Mouse (Mus musculus) forebrain, embryonic 15.5 days (tissue): ENCODE measurements around the gene Gpr156. TPM values are rescaled to one million over a fixed set of nuclear protein-coding genes. Genes with fewer than 3 reads are reported as not detected.

Experiments
- ATAC-seq: fragments of 200-750 bp; cut with Nextera tagmentation; replicated peaks from 2 replicates; pipeline ENCODE4 v1.8.0; 2017; ENCODE audit warnings: mild to moderate bottlenecking, moderate TSS enrichment, moderate library complexity
- H3K27ac ChIP-seq: fragments of 300-500 bp; sonication (generic); replicated peaks from 2 replicates; pipeline ENCODE4 v1.5.1; 2015; ENCODE audit warnings: mild to moderate bottlenecking, inconsistent platforms
- H3K27me3 ChIP-seq: fragments of 300-500 bp; sonication (generic); 2 replicates; pipeline ENCODE4 v1.6.1; 2015; ENCODE audit warnings: inconsistent platforms
- H3K36me3 ChIP-seq: fragments of 300-500 bp; sonication (generic); 2 replicates; pipeline ENCODE4 v1.6.1; 2015; ENCODE audit warnings: mild to moderate bottlenecking, inconsistent platforms
- H3K4me1 ChIP-seq: fragments of 300-500 bp; sonication (generic); 2 replicates; pipeline ENCODE4 v1.6.1; 2015; ENCODE audit warnings: inconsistent platforms
- H3K4me2 ChIP-seq: fragments of 300-500 bp; sonication (generic); replicated peaks from 2 replicates; pipeline ENCODE4 v1.6.1; 2015; ENCODE audit warnings: mild to moderate bottlenecking, inconsistent platforms
- H3K4me3 ChIP-seq: fragments of 300-500 bp; sonication (generic); 2 replicates; pipeline ENCODE4 v1.5.1; 2015; ENCODE audit warnings: mild to moderate bottlenecking, inconsistent platforms
- H3K9ac ChIP-seq: fragments of 300-500 bp; sonication (generic); replicated peaks from 2 replicates; pipeline ENCODE4 v1.6.1; 2015; ENCODE audit warnings: mild to moderate bottlenecking, inconsistent platforms
- H3K9me3 ChIP-seq: fragments of 300-500 bp; sonication (generic); 2 replicates; pipeline ENCODE4 v1.6.1; 2016; ENCODE audit warnings: inconsistent platforms
- WGBS: fragments of 180-500 bp; shearing (Covaris S2); methylation state at CpG from one replicate; pipeline ENCODE4 v1.1.7; 2015; ENCODE audit warnings: mixed read lengths; 5-methylcytosine and 5-hydroxymethylcytosine counted together
- polyA plus RNA-seq: library from polyadenylated mRNA; unstranded; fragments of >200 nt; fragmentation: Nextera tagmentation; extraction: Ambion mirVana; gene quantifications from 2 replicates; pipeline ENCODE4 v1.2.1, GENCODE M21; 2015

Gpr156 gene
- polyA plus RNA-seq, 1 experiment from 2014 or later: 5.3 TPM

DNA sequence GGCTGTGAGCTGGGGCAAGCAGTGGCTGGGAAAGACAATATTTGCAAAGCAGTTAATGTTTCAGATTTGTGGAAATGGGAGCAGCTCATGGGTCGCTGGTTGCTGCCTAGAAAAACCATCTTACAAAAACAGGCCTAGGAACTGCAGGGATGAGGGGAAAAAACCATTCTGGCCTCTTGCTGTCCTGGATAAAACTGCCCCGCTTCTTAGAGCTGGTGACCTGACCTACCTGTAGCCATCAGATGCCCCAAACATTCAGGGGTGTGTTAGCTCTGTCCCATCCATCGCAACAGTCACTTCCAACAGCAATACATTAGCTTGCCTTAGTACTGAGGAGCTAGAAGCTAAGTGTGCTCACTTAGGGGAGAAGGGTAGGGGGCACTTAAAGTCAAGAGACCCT is 27.3 kb upstream of the Gpr156 start:
- H3K27ac ChIP-seq: no peak overlapping the region
- H3K4me3 ChIP-seq: no peak overlapping the region
- ATAC-seq: no peak
- no peaks in the 10 kb centered on the region for H3K27me3 ChIP-seq
- H3K9me3 ChIP-seq: no peaks in the 10 kb centered on the region
- peaks cover 19% of the 10 kb centered on the region for H3K4me1 ChIP-seq
- H3K4me2 ChIP-seq: no peak overlapping the region
- H3K9ac ChIP-seq: no peak overlapping the region
- 84% methylated on average over 3 of the region's 3 CpGs for WGBS
- peaks cover 3% of the 10 kb centered on the region; the same call in 1 of the 2 replicates for H3K36me3 ChIP-seq

DNA sequence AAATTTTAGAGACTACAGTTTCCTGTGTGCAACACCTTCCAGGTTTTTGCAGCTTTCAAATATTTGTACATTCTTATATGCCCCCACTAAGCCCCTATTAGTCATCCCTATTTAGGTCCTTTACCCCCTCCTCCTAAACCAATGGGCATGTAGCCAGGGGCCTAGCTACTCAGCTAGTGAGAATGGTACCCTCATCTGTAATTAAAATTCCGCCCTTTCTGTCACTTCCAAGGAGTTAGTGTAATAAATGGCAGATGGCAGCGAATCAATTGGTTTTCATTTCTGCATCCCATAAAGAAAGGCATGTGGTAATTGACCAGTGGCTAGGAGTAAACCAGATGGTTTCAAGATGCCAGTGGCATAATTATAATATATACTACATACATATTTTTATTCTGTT is 23.6 kb upstream of the Gpr156 start:
- Histone ChIP-seq H3K4me2 (no peak overlapping the region), H3K9me3 (no peaks in the 10 kb centered on the region), H3K9ac (no peak overlapping the region), H3K27me3 (no peaks in the 10 kb centered on the region), H3K4me3 (no peak overlapping the region), H3K4me1 (peaks cover 19% of the 10 kb centered on the region), H3K27ac (peak overlapping the region; percentile 76), H3K36me3 (no peaks in the 10 kb centered on the region)
- 13% methylated on average over 2 of the region's 2 CpGs for WGBS
- peak; percentile 79 for ATAC-seq

DNA sequence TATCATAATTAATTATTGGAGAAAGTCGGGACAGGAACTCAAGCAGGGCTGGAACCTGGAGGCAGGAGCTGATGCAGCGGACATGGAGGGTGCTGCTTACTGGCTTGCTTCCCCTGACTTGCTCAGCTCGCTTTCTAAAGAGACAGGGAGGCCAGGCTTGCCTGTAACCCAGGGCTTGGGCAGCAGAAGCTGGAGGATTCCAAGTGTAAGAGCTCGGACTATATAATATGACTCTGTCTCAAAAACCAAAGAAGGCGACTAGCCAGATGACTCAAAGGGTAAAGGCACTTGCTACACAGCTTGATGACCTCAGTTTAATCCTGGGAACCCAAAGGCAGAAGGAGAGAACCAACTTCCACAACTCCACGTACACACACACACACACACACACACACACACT is 22.9 kb upstream of the Gpr156 start:
- H3K9ac ChIP-seq: no peak overlapping the region
- no peak overlapping the region for H3K4me2 ChIP-seq
- peaks cover 19% of the 10 kb centered on the region for H3K4me1 ChIP-seq
- H3K36me3 ChIP-seq: no peaks in the 10 kb centered on the region
- ATAC-seq: no peak; the same call in 1 of the 2 replicates
- no peak overlapping the region for H3K4me3 ChIP-seq
- peak overlapping the region; percentile 76 for H3K27ac ChIP-seq
- H3K27me3 ChIP-seq: no peaks in the 10 kb centered on the region
- WGBS: 55% methylated on average over 6 of the region's 6 CpGs
- H3K9me3 ChIP-seq: no peaks in the 10 kb centered on the region

DNA sequence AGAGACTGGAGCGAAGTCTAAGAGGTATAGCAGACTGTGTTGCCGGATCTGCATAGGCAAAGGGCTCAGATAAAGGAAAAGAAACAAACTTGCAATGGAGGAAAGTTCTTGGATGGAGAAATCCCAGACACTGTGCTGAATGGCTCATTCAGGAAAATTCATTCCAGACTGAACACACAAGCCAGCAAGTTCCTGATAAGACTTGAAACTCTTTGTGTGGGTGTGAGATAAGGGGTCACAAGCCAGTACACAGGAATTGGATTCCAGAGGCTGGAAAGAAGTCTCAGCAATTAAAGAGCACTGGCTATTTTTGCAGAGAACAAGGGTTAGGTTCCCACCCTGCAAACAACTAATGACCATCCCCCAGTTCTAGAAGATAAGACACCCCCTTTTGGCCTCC is 22.4 kb upstream of the Gpr156 start:
- H3K36me3 ChIP-seq: no peaks in the 10 kb centered on the region
- WGBS: 79% methylated on average over 2 of the region's 2 CpGs
- no peak for ATAC-seq

DNA sequence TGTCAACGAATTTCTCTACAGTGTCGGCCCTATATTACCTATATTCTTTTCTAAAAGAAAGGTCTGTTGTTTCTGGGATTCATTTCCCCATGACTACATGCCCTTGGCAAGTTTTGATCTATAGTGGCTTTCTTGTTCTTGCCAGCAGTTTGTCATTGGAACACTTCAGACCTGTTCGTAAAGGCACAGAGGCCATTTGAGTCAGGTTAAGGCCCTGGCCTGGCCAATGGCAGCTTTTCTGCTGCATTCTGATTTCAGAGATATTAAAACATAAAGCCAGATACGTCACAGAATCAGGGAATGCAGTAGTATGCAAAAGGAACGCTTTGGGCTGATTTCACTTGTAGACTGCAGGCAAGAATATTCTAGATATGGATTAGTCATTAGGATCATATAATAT is 17.5 kb upstream of the Gpr156 start:
- Histone ChIP-seq H3K36me3 (no peaks in the 10 kb centered on the region), H3K9ac (no peak overlapping the region), H3K4me3 (no peak overlapping the region), H3K4me2 (no peak overlapping the region), H3K27ac (no peak overlapping the region), H3K4me1 (peaks cover under 1% of the 10 kb centered on the region; the same call in 1 of the 2 replicates), H3K9me3 (no peaks in the 10 kb centered on the region), H3K27me3 (no peaks in the 10 kb centered on the region)
- WGBS: 87% methylated on average over 5 of the region's 5 CpGs
- no peak for ATAC-seq

More for the DNA sequence above, 22.4 kb upstream of the Gpr156 start:
- Histone ChIP-seq H3K9ac (no peak overlapping the region), H3K4me1 (peaks cover 19% of the 10 kb centered on the region), H3K9me3 (no peaks in the 10 kb centered on the region), H3K27me3 (no peaks in the 10 kb centered on the region), H3K4me3 (no peak overlapping the region), H3K4me2 (no peak overlapping the region), H3K27ac (no peak overlapping the region)

DNA sequence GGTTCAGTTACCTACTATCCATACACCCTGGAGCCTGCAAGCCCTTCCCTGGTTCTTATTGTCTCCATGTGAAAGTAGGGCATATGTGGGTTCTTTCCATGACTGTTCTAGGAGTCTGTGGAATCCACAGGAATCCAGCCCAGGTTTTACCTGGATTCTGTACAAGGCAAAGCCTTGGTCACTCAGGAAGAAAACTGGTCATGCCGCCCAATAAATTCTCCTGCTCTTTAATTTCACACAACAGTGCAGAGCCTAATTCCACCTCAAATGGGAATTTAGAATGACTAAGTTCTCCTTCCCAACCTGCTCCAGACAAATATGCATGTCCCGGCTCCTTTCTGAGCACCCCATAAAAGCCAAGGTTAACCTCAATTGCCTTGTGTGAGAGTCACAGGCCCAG is 16.9 kb upstream of the Gpr156 start:
- H3K36me3 ChIP-seq: no peaks in the 10 kb centered on the region
- ATAC-seq: no peak
- H3K9ac ChIP-seq: no peak overlapping the region
- no peaks in the 10 kb centered on the region for H3K27me3 ChIP-seq
- no peaks in the 10 kb centered on the region for H3K4me1 ChIP-seq
- H3K9me3 ChIP-seq: no peaks in the 10 kb centered on the region
- H3K27ac ChIP-seq: no peak overlapping the region
- WGBS: 39% methylated on average over 2 of the region's 2 CpGs
- no peak overlapping the region for H3K4me3 ChIP-seq
- no peak overlapping the region for H3K4me2 ChIP-seq

DNA sequence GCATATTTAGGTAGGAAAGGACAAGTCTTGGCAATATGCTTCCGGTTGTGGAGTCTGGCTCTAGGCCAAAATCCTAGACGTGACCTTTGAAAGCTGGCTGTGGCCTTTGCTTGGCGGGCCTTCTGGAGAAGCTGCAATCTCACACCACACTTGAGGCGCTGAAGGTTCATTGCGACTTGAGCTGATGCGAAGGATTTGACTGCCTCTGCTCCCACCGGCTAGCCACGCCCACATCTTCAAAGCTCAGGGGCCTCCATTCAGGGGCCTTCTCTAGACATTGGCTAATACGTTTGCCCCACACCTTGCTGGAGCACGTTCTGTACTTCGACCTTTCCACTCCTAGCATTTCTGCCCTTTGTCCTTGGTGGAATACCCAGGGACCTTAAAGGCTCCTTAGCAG is 15.0 kb upstream of the Gpr156 start:
- Histone ChIP-seq H3K4me3 (no peak overlapping the region), H3K27me3 (no peaks in the 10 kb centered on the region), H3K4me2 (no peak overlapping the region), H3K27ac (no peak overlapping the region), H3K36me3 (no peaks in the 10 kb centered on the region), H3K9me3 (no peaks in the 10 kb centered on the region), H3K9ac (no peak overlapping the region), H3K4me1 (no peaks in the 10 kb centered on the region)
- no peak for ATAC-seq
- 40% methylated on average over 11 of the region's 11 CpGs for WGBS

DNA sequence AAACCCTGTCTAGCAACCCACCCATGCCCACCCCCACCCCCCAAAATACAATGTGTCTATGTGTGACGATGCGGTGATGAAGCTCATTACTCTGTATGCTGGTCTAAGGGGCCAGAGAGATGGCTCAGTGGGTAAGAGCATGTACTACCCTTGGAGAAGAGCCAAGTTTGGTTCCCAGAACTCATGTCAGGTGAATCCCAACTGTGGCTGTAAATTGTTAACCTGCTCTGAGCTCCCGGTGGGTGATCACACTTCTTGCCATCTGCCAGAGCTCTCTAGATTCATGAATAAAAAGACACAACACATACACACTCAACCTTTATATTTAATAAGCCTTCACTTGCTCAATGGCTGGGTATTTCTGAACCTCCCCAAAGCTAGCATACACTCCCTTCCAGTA is 9.8 kb upstream of the Gpr156 start:
- Histone ChIP-seq H3K27me3 (no peaks in the 10 kb centered on the region), H3K4me1 (no peaks in the 10 kb centered on the region), H3K4me3 (no peak overlapping the region), H3K4me2 (no peak overlapping the region), H3K9me3 (no peaks in the 10 kb centered on the region), H3K9ac (no peak overlapping the region), H3K27ac (no peak overlapping the region), H3K36me3 (no peaks in the 10 kb centered on the region)
- no peak for ATAC-seq
- 87% methylated on average over 3 of the region's 3 CpGs for WGBS

DNA sequence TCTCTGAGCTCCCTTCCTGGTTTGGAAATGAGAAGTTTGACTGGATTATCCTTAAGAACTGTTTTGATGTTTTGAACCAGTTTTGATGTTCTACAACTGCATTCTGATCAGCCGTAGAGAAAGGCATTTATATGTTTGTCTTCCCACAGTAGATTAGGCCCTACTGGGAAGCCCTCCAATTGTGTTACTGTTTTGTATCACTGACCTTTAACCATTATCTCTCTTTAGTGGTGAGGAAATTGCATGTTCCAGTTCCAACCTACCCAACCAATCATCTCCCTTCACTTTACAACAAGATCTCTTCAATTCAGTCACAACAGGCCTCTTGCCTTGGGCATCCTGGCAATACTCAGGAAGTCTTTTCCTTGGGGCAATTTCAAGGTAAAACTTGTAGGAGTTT is 5.2 kb upstream of the Gpr156 start:
- Histone ChIP-seq H3K27me3 (no peaks in the 10 kb centered on the region), H3K4me1 (peaks cover 3% of the 10 kb centered on the region; the same call in 1 of the 2 replicates), H3K9ac (no peak overlapping the region), H3K4me2 (no peak overlapping the region), H3K36me3 (no peaks in the 10 kb centered on the region), H3K9me3 (no peaks in the 10 kb centered on the region), H3K4me3 (no peak overlapping the region), H3K27ac (no peak overlapping the region)
- WGBS: 91% methylated on average over 1 of the region's 1 CpGs
- ATAC-seq: no peak

DNA sequence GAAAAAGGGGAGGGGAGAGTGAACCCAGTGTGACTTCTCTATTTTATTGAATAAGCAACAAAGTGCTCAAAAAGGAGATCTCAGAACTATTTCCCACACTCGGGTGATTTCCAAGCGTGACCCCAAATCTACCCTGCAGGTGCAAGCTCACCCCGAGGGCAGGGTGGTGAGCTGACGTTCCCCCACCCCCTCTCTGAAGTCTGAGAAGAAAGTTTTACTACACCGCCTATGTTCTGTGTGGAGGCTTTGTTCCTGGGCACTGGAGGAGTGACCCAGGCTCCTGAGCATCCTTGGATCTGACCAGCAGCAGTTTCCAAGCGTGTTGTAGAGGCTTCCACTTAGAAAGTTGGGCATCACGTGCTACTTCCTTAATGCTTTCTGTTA is 514 bp downstream of the Gpr156 start:
- H3K4me3 ChIP-seq: peak overlapping the region; percentile 65
- peak overlapping the region; percentile 84 for H3K9ac ChIP-seq
- peaks cover 16% of the 10 kb centered on the region for H3K4me1 ChIP-seq
- H3K27ac ChIP-seq: 0 out of 2 replicates have a peak overlapping the region, but pooled peaks have one; percentile 31
- no peaks in the 10 kb centered on the region for H3K27me3 ChIP-seq
- H3K4me2 ChIP-seq: peak overlapping the region; percentile 94
- H3K36me3 ChIP-seq: no peaks in the 10 kb centered on the region
- no peaks in the 10 kb centered on the region for H3K9me3 ChIP-seq
- peak; percentile 30; the same call in 1 of the 2 replicates for ATAC-seq
- 15% methylated on average over 7 of the region's 7 CpGs for WGBS

DNA sequence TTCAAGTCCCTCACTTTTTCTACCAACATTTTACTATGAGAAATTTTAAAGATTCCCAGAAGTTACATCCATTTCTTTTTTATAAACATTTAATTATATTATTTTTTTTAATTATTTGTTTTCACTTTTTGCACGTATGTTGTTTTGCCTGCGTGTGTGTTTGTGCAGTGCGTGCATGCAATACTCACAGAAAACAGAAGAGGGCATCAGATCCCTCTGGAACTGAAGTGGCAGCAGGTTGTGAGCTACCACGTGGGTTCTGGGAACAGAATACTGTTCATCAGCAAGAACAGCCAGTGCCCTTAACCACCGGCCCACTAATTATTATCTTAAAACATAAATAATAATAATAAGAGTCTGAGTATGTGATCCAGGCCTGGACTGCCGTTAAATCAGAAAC is 2.7 kb downstream of the Gpr156 start:
- no peak overlapping the region for H3K4me3 ChIP-seq
- H3K9ac ChIP-seq: no peak overlapping the region
- H3K36me3 ChIP-seq: no peaks in the 10 kb centered on the region
- peaks cover 16% of the 10 kb centered on the region for H3K4me1 ChIP-seq
- no peak for ATAC-seq
- H3K27ac ChIP-seq: no peak overlapping the region
- no peak overlapping the region for H3K4me2 ChIP-seq
- H3K27me3 ChIP-seq: no peaks in the 10 kb centered on the region
- 86% methylated on average over 6 of the region's 6 CpGs for WGBS
- no peaks in the 10 kb centered on the region for H3K9me3 ChIP-seq

DNA sequence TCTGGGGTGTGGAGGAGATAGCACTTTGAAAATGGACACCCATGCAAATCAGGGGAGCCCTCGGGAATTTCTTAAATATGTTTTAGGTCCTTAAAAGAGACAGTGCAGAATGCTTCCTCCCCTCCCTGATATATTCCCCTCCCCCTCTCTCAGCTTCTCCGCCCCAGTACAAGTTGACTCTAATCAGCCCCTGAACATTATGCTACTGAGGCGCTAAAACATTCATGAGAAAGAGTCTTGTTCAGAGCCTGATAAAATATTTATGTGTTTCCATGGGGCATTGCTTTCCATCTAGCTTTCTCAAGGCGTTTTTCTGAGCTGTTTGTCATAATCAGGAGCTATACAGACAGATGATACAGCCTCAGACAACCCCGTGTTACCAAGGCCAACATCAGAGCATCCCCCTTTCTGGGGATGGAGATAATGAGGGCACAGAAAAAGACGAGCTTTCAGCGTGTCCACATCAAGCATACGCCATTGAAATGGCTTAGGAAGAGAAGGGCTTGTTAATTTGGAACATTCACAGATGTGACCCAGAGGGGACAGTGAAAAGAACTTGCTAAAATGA is 4.6 kb downstream of the Gpr156 start:
- Histone ChIP-seq H3K4me1 (peaks cover 17% of the 10 kb centered on the region), H3K9ac (no peak overlapping the region), H3K9me3 (no peaks in the 10 kb centered on the region), H3K4me3 (no peak overlapping the region), H3K27me3 (no peaks in the 10 kb centered on the region), H3K4me2 (no peak overlapping the region), H3K36me3 (no peaks in the 10 kb centered on the region), H3K27ac (no peak overlapping the region)
- ATAC-seq: no peak
- WGBS: 38% methylated on average over 8 of the region's 8 CpGs

DNA sequence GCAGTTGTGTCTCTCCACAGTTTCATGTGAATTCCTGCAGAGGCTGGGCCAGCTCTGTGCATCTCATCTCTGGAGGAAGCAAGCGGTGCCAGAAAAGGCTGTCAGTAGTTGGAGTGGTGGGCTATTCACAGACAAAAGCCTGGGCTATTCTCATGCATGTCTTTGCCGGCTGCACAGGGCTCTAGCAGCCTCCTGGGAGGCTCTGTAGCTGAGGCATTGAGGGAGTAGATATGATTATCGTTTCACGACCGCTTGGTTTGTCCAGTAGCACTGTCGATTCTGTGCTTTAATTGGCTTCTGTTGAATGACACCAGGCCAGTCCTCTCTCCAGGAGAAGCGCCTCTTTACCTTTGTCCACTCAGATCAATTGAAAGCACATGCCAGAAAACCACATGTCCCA is 9.8 kb downstream of the Gpr156 start:
- 2% methylated on average over 7 of the region's 7 CpGs for WGBS
- Histone ChIP-seq H3K36me3 (no peaks in the 10 kb centered on the region), H3K9me3 (no peaks in the 10 kb centered on the region; the same call in 1 of the 2 replicates), H3K27me3 (no peaks in the 10 kb centered on the region), H3K27ac (peak overlapping the region; percentile 44), H3K4me2 (peak overlapping the region; percentile 0; the same call in 1 of the 2 replicates), H3K4me3 (no peak overlapping the region), H3K4me1 (peaks cover 34% of the 10 kb centered on the region), H3K9ac (no peak overlapping the region)
- ATAC-seq: peak; percentile 75
